9 mouse cellular contexts compared by ENCODE assay signal in genomic region chr17:80825971-80826730, GRCm38 (mm10).
DNase-seq lines count a peak whose midpoint lies in the region; TF ChIP-seq lines count a peak whose summit lies in the region.
"Had no signal": no experiment of that assay in that cellular context is flagged by ENCODE, and none has a peak within 500 bp of the region (broad histone marks: within the 10 kb centered on the region; RNA-seq: fewer than 3 reads in every experiment).

No protein-coding gene starts in this region.

- H3K4me1 ChIP-seq in kidney, adult 2 months (ENCODE audit: control insufficient read depth, insufficient read depth, low read length) = peaks cover 15% of the 10 kb centered on the region; the same call in 1 of the 2 replicates

- H3K36me3 ChIP-seq in kidney, adult 2 months (ENCODE audit: control insufficient read depth, insufficient read depth, low read length) = no peaks in the 10 kb centered on the region

- H3K4me3 ChIP-seq in kidney, adult 2 months (ENCODE audit: insufficient read depth, low read depth, low read length) = peak overlapping the region; percentile 6; the same call in 1 of the 2 replicates

- TF ChIP-seq CTCF in kidney, adult 2 months (conservative IDR thresholded peaks at IDR 0.05; ENCODE audit: insufficient read depth, insufficient read length, low read depth, low read length) = no peak

- TF ChIP-seq POLR2A in kidney, adult 2 months (IDR thresholded peaks at IDR 0.05; ENCODE audit: low read depth, low read length) = no peak

- 29% methylated on average over 12 of the region's 12 CpGs for WGBS in kidney, adult 2 months

- H3K27me3 ChIP-seq in kidney, adult 2 months (replicated peaks; ENCODE audit: control insufficient read depth, insufficient read depth, low read length) = no peaks in the 10 kb centered on the region

- peak; percentile 40 for DNase-seq in embryo, embryonic 10.5 days (ENCODE audit: low spot score)
- no peak for DNase-seq in embryo, embryonic 10 days (ENCODE audit: low spot score)
- peak; percentile 33 for DNase-seq in gastrocnemius, postnatal 25 days
- DNase-seq in kidney, adult 2 months = peak; percentile 47
- peak; percentile 72 for DNase-seq in lung, postnatal 10 days
- no peak for DNase-seq in layer of hippocampus, adult 9-11 months
- DNase-seq in layer of hippocampus, postnatal 14 days (ENCODE audit: low spot score in 2 of 2) = no peak
- no peak for DNase-seq in thymus, postnatal 25 days
- DNase-seq: layer of hippocampus, postnatal 36 days had no signal

- H3K27ac ChIP-seq in kidney, adult 2 months (ENCODE audit: insufficient read depth, low read depth, low read length) = peak overlapping the region; percentile 89

Comparison
In these comparisons a context has a peak if more than half of its experiments do, and no peak if none do; other contexts are left out.
1. DNase-seq: peak in embryo, embryonic 10.5 days (single experiment), gastrocnemius, postnatal 25 days (single experiment), kidney, adult 2 months (single experiment) and lung, postnatal 10 days (single experiment); none in embryo, embryonic 10 days (single experiment), layer of hippocampus, adult 9-11 months (single experiment), layer of hippocampus, postnatal 14 days (0 of 2) and thymus, postnatal 25 days (single experiment).